Mouse (Mus musculus) liver, adult 2 months (tissue): ENCODE results near the gene Zeb2. TPM values are rescaled to one million over a fixed set of nuclear protein-coding genes. Genes with fewer than 3 reads are reported as not detected.

Experiments used
- DNase-seq: peaks from one replicate; pipeline ENCODE4 v3.0.0-alpha.2; 2011; ENCODE audit warnings: low read depth, low spot score; ENCODE audit errors: extremely low read depth
- H3K27ac ChIP-seq: fragments of 200-500 bp; replicated peaks from 2 replicates; pipeline ENCODE4 v1.5.1; 2012; ENCODE audit warnings: low read depth, mild to moderate bottlenecking, control low read depth, inconsistent platforms, low read length; ENCODE audit not compliant: insufficient read depth
- H3K27me3 ChIP-seq: fragments of 200-500 bp; 2 replicates; pipeline ENCODE4 v1.6.1; 2012; ENCODE audit warnings: mild to moderate bottlenecking, moderate library complexity, low read length, inconsistent platforms; ENCODE audit not compliant: control insufficient read depth, insufficient read depth
- H3K36me3 ChIP-seq: fragments of 200-500 bp; 2 replicates; pipeline ENCODE4 v1.6.1; 2012; ENCODE audit warnings: low read length, inconsistent platforms; ENCODE audit not compliant: control insufficient read depth, insufficient read depth
- H3K4me1 ChIP-seq: fragments of 200-500 bp; 2 replicates; pipeline ENCODE4 v1.6.1; 2011; ENCODE audit warnings: low read length; ENCODE audit not compliant: control insufficient read depth, insufficient read depth
- H3K4me3 ChIP-seq: fragments of 200-500 bp; 2 replicates; pipeline ENCODE4 v1.5.1; 2011; ENCODE audit warnings: low read depth, mild to moderate bottlenecking, control low read depth, low read length, moderate library complexity; ENCODE audit not compliant: insufficient read depth
- H3K79me2 ChIP-seq: fragments of 200-500 bp; 2 replicates; pipeline ENCODE4 v1.6.1; 2012; ENCODE audit warnings: inconsistent platforms, mild to moderate bottlenecking, low read length, moderate library complexity; ENCODE audit not compliant: control insufficient read depth, insufficient read depth
- H3K9ac ChIP-seq: fragments of 200-500 bp; 2 replicates; pipeline ENCODE4 v1.6.1; 2012; ENCODE audit warnings: low read depth, mild to moderate bottlenecking, control low read depth, inconsistent platforms, low read length
- CTCF ChIP-seq: fragments of 200-500 bp; IDR thresholded peaks from 2 replicates; pipeline ENCODE4 v1.5.1; 2011; ENCODE audit warnings: low read depth, low read length, control low read depth
- POLR2A ChIP-seq: fragments of 200-500 bp; IDR thresholded peaks from 2 replicates; pipeline ENCODE4 v1.6.1; 2011; ENCODE audit warnings: low read length, control low read depth; ENCODE audit not compliant: insufficient read depth; ENCODE audit errors: extremely low read depth
- WGBS: fragments of 180-500 bp; shearing (Covaris S2); methylation state at CpG from one replicate; pipeline ENCODE4 v1.1.7; 2018; 5-methylcytosine and 5-hydroxymethylcytosine counted together
- polyA plus RNA-seq: library from polyadenylated mRNA; depleted of rRNA; stranded (reverse); fragments of >200 nt; gene quantifications from 2 replicates; pipeline ENCODE4 v1.2.3, GENCODE M21; 2012
- total RNA-seq: library from RNA; depleted of rRNA; stranded (reverse); fragments of >200 nt; gene quantifications from 2 replicates; pipeline ENCODE4 v1.2.3, GENCODE M21; 2014

The Zeb2 gene
- total and polyA plus RNA-seq, 2 experiments = 4.9 to 15.5 TPM

DNA sequence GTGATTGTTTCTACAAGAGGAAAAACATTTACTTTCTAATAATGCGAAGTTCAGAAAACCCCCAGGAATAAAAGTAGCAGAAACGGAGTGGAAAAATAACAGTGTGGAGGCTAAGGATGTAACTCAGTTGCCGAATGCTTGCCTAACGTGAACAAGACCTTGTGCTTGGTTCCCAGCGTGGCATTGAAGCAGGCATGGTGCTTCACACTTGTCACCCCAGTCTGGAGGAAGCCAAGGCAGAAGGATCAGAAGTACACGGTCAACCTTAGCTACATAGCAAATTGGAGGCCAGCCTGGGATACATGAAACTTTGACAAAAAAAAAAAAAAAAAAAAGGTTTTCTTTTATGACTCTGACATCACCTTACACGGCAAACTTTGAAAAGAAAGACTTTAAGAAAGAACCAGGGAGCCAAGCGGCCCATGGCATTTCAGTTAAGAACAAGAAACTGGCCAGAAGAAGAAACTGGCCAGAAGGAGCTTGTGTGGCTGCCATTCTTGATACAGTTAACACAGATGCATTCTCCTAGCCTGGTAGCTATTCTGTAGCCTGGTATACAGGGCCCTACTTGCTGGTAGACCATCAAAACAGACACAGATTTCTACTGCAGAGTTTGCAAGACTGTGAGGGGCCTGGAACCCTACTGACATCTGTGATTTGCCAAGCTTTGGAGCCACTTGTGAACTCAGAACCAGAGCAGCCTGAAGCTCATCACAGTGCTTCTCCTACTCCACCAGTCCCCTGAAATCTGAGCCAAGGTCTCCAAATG lies 26.5 kb downstream of the Zeb2 start:
- peaks cover 2% of the 10 kb centered on the region; the same call in 1 of the 2 replicates for H3K4me1 ChIP-seq
- H3K9ac ChIP-seq = no peak overlapping the region
- no peak for DNase-seq
- no peak for TF ChIP-seq CTCF
- no peak for TF ChIP-seq POLR2A
- no peaks in the 10 kb centered on the region for H3K27me3 ChIP-seq
- peaks cover 4% of the 10 kb centered on the region for H3K36me3 ChIP-seq
- H3K79me2 ChIP-seq = no peaks in the 10 kb centered on the region
- H3K4me3 ChIP-seq = no peak overlapping the region
- no peak overlapping the region for H3K27ac ChIP-seq
- 86% methylated on average over 8 of the region's 8 CpGs for WGBS

- Histone ChIP-seq H3K4me3 (no peak overlapping the region), H3K9ac (no peak overlapping the region), H3K27me3 (no peaks in the 10 kb centered on the region), H3K4me1 (peaks cover 4% of the 10 kb centered on the region; the same call in 1 of the 2 replicates), H3K36me3 (peaks cover 6% of the 10 kb centered on the region), H3K79me2 (no peaks in the 10 kb centered on the region), H3K27ac (no peak overlapping the region)
- WGBS = 59% methylated on average over 3 of the region's 3 CpGs
- no peak for TF ChIP-seq CTCF
- TF ChIP-seq POLR2A = no peak
- no peak for DNase-seq
Observed at GRCm38 (mm10) chr2:45089251-45089530, 28.0 kb downstream of the Zeb2 start.

- no peak for DNase-seq
- TF ChIP-seq POLR2A = no peak
- TF ChIP-seq CTCF = no peak
- Histone ChIP-seq H3K9ac (no peak overlapping the region), H3K27me3 (no peaks in the 10 kb centered on the region), H3K79me2 (no peaks in the 10 kb centered on the region; the same call in 1 of the 2 replicates), H3K27ac (no peak overlapping the region; the same call in 1 of the 2 replicates), H3K36me3 (peaks cover 7% of the 10 kb centered on the region), H3K4me3 (no peak overlapping the region), H3K4me1 (peaks cover 4% of the 10 kb centered on the region; the same call in 1 of the 2 replicates)
- 57% methylated on average over 15 of the region's 15 CpGs for WGBS
Observed at GRCm38 (mm10) chr2:45088435-45089250, 28.6 kb downstream of the Zeb2 start.

- 36% methylated on average over 4 of the region's 4 CpGs for WGBS
Observed at GRCm38 (mm10) chr2:45087208-45087607, 30.0 kb downstream of the Zeb2 start.

DNA sequence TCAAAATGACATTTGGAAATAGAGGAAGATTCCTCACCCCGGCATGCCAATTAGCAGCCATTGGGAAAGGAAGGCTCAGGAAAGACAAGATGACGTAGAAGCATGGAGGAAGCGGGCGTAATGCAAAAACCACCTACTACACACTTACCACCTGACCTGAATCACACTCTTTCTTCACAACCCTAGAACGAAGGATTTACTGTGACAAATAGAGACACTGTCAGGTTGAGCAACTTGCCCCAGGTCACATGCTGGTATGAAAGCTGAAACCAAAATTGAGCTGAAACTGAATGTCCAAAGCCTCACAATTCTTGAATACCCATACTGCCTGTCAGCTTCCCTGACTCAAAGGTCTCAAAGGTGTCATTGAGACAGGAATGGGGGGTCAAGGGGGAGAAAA lies 31.5 kb downstream of the Zeb2 start:
- Histone ChIP-seq H3K36me3 (peaks cover 2% of the 10 kb centered on the region; the same call in 1 of the 2 replicates), H3K9ac (no peak overlapping the region), H3K4me1 (peaks cover 4% of the 10 kb centered on the region; the same call in 1 of the 2 replicates), H3K27me3 (no peaks in the 10 kb centered on the region), H3K4me3 (no peak overlapping the region), H3K27ac (peak overlapping the region; percentile 57; the same call in 1 of the 2 replicates), H3K79me2 (no peaks in the 10 kb centered on the region; the same call in 1 of the 2 replicates)
- 66% methylated on average over 5 of the region's 5 CpGs for WGBS
- peak; percentile 12 for DNase-seq
- TF ChIP-seq CTCF (no peak), POLR2A (no peak)

More at GRCm38 (mm10) chr2:45087208-45087607, 30.0 kb downstream of the Zeb2 start:
- peaks cover 4% of the 10 kb centered on the region; the same call in 1 of the 2 replicates for H3K4me1 ChIP-seq
- no peak for TF ChIP-seq POLR2A
- TF ChIP-seq CTCF = no peak
- H3K27ac ChIP-seq = 0 out of 2 replicates have a peak overlapping the region, but pooled peaks have one; percentile 24
- H3K36me3 ChIP-seq = peaks cover 2% of the 10 kb centered on the region; the same call in 1 of the 2 replicates
- no peak overlapping the region for H3K4me3 ChIP-seq
- no peaks in the 10 kb centered on the region; the same call in 1 of the 2 replicates for H3K79me2 ChIP-seq
- no peak for DNase-seq
- H3K9ac ChIP-seq = no peak overlapping the region
- no peaks in the 10 kb centered on the region for H3K27me3 ChIP-seq
